Mouse (Mus musculus) left cerebral cortex, adult 9 months (tissue): ENCODE results near the gene Adam17.
A peak's percentile ranks its signal among the peaks of the same experiment; 100 is the strongest.
"Not testable (repeated sequence)": the region's sequence is repeated elsewhere in the genome, so short reads cannot be mapped to it uniquely, and the experiment has no call there.

Experiments used
- DNase-seq, 2 experiments: peaks; one replicate each; pipeline ENCODE4 v3.0.0; 2022; ENCODE audit warnings: low spot score in 2 of 2

Gene Adam17

GRCm38 (mm10) chr12:21373100-21373819 is at the start of gene Adam17:
Adam17 (minus strand) TSS chr12:21373632.
- DNase-seq: peak; percentile 89 to 96

- DNase-seq: peak in 1 of 2 experiments; percentile 20
Measured at GRCm38 (mm10) chr12:21418621-21419131, 45.2 kb upstream of the Adam17 start.

DNA sequence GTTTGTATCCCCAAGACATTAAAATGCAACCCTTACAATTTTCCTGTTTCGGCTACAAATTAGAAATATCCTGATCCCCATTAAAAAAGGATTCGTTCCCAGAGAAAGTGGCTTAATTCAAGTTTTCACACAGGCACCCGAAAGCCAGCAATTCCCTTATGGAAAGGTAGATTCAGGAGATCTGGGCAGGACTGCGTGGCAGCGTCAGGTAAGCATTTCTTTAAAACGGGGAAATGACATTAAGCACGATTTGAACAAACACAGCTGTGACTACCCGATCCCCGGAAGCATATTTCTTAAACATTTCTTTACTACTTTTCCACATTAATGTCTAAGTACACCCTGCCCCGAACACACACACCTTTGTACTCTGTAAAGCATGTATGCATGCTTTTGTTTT is 44.7 kb upstream of the Adam17 start:
- no peak for DNase-seq

- peak; percentile 96 to 98 for DNase-seq
Measured at GRCm38 (mm10) chr12:21417100-21418070, 44.0 kb upstream of the Adam17 start, which contains the start of gene Ywhaq. Ywhaq (minus strand) TSS chr12:21417637.

DNA sequence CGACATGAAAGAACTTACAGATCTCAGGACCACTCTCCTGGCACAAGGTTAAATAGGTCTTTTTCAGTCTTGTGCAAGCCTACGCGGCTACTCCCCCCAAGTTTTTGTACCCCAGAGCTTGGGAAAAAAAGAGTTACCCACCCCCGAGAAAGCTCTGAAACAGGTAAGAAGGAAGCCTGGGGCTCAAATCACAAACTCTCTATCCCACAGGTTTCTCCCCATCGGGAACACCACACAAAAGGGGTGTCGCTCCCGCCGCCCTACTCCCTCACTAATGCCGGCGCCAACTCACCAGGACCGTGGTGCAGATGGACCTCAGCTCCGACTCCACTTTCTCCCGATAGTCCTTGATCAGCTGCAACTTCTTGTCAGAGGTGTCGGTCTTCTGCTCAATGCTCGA is 43.1 kb upstream of the Adam17 start:
- DNase-seq: no peak

DNA sequence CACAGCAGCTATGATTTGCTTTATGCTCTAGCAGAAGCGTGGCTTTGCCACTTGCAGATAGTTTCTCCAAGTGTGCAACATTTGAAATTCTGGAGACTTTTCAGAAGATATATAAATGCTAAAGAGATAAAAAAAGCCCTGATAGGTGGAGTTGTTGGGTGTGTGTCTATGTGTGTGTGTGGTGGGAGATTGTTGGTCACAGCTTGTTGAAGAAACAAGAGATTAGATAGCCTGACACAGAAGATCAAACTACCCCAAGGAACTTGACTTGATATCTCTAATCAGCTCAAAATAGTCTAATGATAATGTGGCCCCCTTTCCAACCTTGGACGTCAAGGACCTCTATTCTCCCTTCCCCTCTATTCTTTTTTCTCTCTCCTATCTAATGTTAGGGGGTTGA is 37.2 kb upstream of the Adam17 start:
- no peak for DNase-seq

DNA sequence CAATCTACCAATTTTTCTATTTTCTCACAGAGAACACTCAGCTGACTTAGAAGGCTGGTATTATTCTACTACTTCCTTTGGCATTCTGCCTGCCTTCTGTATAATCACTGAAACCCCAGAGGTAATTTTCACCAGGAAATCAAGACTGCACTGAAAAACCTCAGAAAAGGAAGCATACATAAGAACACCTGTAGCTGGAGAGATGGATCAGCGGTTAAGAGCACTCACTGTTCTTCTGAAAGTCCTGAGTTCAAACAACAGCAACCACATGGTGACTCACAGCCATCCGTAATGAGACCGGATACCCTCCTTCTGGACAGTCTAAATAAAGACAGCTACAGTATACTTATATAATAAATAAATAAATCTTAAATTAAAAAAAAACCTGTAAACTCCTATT is 36.2 kb upstream of the Adam17 start:
- DNase-seq: no peak

DNA sequence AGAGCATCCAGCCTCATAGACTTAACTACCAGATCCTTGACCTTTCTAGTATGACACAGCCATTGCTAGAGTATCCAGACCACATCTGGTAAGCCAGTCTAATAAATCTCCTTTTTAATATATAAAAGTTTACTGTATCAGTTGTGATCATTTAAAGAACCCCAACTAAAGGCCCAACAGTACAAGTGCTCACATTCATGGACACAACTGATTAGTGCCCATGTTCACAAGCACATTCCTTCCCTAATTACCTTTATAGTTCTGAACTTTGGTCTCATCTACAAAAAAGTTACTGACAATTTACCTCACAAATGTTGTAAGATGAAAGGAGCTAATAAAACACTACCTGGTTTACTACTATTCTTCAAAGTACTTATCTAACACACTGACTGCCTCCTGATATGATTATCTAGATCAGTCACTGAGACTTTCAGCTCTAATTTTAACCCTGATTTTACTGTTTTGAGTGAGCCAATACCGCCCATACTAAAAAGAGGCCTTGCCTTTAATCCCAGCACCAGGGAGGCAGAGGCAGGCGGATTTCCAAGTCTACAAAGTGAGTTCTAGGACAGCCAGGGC is 35.4 kb upstream of the Adam17 start:
- DNase-seq: no peak

DNA sequence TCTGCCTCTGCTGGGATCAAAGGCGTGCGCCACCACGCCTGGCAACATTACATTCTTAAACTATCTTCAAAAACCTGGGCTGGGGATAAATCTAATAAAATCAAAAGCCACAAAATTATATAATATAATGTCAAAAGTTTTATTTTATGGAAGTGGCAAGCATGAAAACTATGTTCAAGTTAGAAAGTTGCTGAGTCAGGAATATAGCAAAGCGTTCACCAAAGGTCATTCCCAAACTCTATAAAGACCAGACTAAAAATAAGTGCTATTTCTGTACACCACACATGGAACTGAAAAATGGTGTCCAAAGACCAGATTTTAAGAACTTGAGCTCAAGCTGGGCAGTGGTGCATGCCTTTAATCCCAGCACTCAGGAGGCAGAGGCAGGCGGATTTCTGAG is 29.3 kb upstream of the Adam17 start:
- DNase-seq: no peak

GRCm38 (mm10) chr12:21386201-21386600 is 12.8 kb upstream of the Adam17 start:
- no peak for DNase-seq

DNA sequence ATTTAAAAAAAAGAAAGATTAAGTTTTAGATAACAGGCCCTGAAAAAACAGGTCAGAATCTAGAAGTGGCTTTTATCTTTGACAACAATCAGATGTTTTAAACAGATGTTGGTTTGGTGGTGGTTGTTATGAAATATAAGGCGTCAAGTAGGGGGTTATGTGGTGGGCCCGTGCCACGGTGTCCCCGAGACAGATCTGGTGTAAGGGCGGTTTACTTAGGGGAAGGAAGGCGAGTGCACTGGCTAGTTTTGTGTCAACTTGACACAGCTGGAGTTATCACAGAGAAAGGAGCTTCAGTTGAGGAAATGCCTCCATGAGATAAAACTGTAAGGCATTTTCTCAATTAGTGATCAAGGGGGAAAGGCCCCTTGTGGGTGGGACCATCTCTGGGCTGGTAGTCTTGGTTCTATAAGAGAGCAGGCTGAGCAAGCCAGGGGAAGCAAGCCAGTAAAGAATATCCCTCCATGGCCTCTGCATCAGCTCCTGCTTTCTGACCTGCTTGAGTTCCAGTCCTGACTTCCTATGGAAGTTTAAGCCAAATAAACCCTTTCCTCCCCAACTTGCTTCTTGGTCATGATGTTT is 5.4 kb upstream of the Adam17 start:
- DNase-seq: not testable (repeated sequence)

DNA sequence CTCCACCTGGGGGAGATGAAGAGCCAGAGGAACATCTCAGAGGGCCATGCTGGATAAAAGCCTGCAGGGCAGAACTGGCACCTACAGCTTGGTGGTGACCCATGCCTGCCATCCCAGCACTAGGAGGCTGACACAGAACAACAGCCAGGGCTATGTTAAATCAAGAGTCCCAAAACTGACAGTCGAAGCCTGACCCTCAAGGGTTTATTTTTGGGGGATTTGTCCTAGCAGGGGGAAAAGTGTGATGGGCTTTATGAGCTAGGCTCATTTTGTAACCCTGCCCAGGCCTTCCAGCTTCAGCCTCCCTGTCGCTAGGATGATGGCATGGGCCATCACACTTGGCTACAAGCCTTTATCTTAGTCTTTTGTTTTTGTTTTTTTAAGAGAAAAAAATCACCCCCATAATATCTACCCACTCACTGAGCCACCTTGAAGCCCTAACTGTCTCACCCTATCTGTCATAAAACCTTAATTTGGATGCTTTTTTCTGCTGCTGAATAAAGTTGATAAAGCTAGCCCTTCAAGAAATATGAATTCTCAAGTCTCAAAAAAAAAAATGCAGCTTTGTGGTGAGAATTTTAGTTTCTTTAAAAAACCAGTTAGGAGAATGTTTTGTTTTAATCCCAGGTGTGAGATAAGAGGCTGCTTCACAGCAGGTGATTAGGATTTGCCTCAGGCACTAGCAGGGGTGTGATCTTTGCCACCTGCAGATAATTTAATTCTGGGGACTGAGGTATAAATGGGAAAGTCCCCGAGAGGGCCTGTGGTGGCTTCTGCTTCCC is 2.1 kb upstream of the Adam17 start:
- no peak for DNase-seq

GRCm38 (mm10) chr12:21373820-21374475 is 516 bp upstream of the Adam17 start:
- no peak for DNase-seq

DNA sequence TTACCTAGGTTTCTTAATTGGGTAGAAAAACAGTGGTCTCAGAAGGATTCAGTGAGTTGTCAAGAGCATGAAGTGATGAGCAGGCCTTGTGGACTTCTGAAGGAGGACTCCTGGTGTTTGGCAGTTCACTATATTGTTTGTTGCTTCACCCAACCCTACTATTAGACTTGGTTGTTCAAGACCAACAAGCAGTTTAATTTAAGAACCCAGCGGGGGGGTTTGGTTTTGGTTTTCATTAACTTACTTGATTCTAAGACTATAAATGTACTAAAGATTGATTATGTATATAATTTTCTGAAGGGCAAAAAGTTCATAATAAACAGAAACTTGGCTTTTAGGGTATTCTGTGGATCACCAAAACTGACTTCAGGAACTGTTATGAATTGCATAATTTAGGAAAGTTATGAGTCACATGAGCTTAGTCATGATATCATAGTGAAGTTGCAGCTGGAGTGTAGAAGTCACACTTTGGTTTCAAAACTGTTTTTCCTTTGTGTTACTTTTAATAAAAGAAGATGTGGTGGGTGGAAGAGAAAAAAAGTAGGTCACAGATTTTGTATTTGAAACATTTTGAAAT is 3.3 kb downstream of the Adam17 start:
- no peak for DNase-seq

DNA sequence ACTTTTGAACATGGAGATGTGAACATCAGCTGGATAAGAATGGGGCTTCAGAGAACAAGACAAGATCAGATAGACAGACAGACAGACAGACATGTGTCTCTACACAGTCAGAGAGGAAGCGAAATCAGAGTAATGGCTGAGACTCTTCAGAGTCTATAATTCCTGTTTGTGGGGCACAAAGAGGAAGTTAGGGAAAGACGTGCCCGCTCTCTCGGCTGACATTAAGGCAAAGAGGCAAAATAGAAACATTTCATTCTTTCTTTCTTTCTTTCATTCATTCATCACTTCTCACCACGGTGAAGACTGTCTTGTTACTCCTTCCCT is 4.4 kb downstream of the Adam17 start:
- DNase-seq: no peak

- peak in 1 of 2 experiments; percentile 11 for DNase-seq
Measured at GRCm38 (mm10) chr12:21368376-21369086, 4.9 kb downstream of the Adam17 start.

DNA sequence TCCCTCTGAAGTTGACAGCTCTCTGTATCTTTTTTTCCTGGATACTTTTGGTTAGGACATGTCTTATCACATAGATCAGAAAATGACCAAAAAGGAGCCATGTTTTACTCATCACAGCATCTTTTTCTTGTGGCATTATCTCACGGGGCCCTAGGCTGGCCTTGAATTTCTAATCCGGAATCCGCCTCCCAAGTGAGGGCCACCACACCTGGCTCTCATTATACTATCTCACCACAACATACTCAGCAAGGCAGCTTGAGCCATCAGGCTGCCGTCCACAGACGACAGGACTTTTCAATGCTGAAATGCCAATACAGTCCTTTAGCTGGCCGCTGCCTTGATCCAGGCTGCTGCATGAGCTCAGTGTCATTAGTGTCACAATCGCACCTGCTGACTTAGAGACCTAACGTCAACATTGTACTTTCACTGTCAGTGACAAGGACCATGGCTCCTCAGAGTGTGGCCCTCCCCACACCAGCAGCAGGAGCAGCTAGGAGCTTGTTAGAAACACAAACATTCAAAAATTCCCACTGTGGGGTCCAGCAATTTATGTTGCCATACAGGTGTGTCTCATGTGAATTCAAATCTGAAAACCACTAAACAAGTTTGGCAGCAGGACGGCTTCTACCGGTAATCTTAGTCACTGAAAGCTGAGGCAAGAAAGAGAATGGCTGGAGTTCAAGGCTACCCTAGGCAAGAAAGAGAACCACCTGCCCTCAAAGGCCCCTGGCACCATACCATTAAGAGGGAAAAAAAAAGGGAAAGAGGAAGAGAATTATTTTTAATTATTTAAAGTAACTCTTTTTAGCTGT is 8.6 kb downstream of the Adam17 start:
- no peak for DNase-seq

GRCm38 (mm10) chr12:21363195-21363594 is 10.2 kb downstream of the Adam17 start:
- DNase-seq: no peak

- DNase-seq: no peak
Measured at GRCm38 (mm10) chr12:21362686-21363085, 10.7 kb downstream of the Adam17 start.
